Mouse (Mus musculus): ENCODE data around the gene Itga5. TPM values are rescaled to one million over a fixed set of nuclear protein-coding genes. Genes with fewer than 3 reads are reported as not detected.

Gene Itga5
- total and polyA plus RNA-seq, 2 experiments from 2014 or later, result 5.0 to 8.2 TPM

- Histone ChIP-seq H3K27me3 (ENCODE audit: insufficient read depth, low read length) (no peaks in the 10 kb centered on the region), H3K9me3 (ENCODE audit: low read length) (no peaks in the 10 kb centered on the region), H3K9ac (replicated peaks; ENCODE audit: low read length) (peak overlapping the region; percentile 83), H3K4me2 (ENCODE audit: low read depth, low read length) (peak overlapping the region; percentile 81), H3K36me3 (ENCODE audit: insufficient read depth, low read length) (no peaks in the 10 kb centered on the region), H3K4me3 (ENCODE audit: low read length) (peak overlapping the region; percentile 75), H3K4me1 (ENCODE audit: insufficient read depth, low read length) (peaks cover 11% of the 10 kb centered on the region), H3K27ac (peak overlapping the region; percentile 84)
- 2% methylated on average over 39 of the region's 40 CpGs for WGBS
- peak; percentile 96 for ATAC-seq
- peak; percentile 92 for DNase-seq (ENCODE audit: low spot score)
- TF ChIP-seq CTCF (IDR thresholded peaks at IDR 0.05; ENCODE audit: low read depth), result peak; percentile 96
These were observed 42.9 kb downstream of the Itga5 start for GRCm38 (mm10) chr15:103323455-103324247.

DNA sequence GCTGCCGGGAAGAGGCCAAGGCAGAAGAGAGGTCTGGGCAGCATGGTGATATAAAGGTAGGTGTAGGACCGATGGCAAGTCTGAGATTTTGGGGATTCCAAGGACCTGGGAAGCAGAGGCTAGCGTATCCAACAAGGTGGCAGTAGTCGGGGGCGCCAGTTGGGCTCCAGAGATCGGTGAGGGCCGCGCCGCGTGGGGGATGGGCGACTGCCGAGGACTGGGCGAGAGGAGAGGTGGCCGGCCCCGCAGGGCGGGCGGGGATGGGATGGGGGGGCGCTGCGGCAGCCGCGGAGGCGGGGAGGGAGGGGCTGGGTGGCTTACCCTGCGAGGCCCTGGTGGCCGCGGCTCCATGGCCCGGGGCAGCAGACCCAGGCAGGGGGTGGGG is 43.5 kb downstream of the Itga5 start:
- H3K4me1 ChIP-seq (ENCODE audit: insufficient read depth, low read length), result peaks cover 11% of the 10 kb centered on the region
- DNase-seq (ENCODE audit: low spot score) (peak; percentile 59), ATAC-seq (peak; percentile 80)
- no peak for TF ChIP-seq CTCF (IDR thresholded peaks at IDR 0.05; ENCODE audit: low read depth)
- H3K4me3 ChIP-seq (ENCODE audit: low read length), result peak overlapping the region; percentile 75
- WGBS, result 0% methylated on average over 18 of the region's 26 CpGs
- peak overlapping the region; percentile 83 for H3K9ac ChIP-seq (replicated peaks; ENCODE audit: low read length)
- no peaks in the 10 kb centered on the region for H3K9me3 ChIP-seq (ENCODE audit: low read length)
- peak overlapping the region; percentile 81 for H3K4me2 ChIP-seq (ENCODE audit: low read depth, low read length)
- H3K27me3 ChIP-seq (ENCODE audit: insufficient read depth, low read length), result no peaks in the 10 kb centered on the region
- H3K27ac ChIP-seq, result peak overlapping the region; percentile 84
- H3K36me3 ChIP-seq (ENCODE audit: insufficient read depth, low read length), result no peaks in the 10 kb centered on the region

- ATAC-seq (no peak), DNase-seq (ENCODE audit: low spot score) (peak; percentile 23)
- peak overlapping the region; percentile 81 for H3K4me2 ChIP-seq (ENCODE audit: low read depth, low read length)
- peaks cover 11% of the 10 kb centered on the region for H3K4me1 ChIP-seq (ENCODE audit: insufficient read depth, low read length)
- peak overlapping the region; percentile 75 for H3K4me3 ChIP-seq (ENCODE audit: low read length)
- H3K9me3 ChIP-seq (ENCODE audit: low read length), result no peaks in the 10 kb centered on the region
- peaks cover 6% of the 10 kb centered on the region for H3K36me3 ChIP-seq (ENCODE audit: insufficient read depth, low read length)
- TF ChIP-seq CTCF (IDR thresholded peaks at IDR 0.05; ENCODE audit: low read depth), result no peak
- peak overlapping the region; percentile 83; the same call in 1 of the 2 replicates for H3K9ac ChIP-seq (replicated peaks; ENCODE audit: low read length)
- no peaks in the 10 kb centered on the region for H3K27me3 ChIP-seq (ENCODE audit: insufficient read depth, low read length)
- H3K27ac ChIP-seq, result peak overlapping the region; percentile 84; the same call in 1 of the 2 replicates
- WGBS, result 46% methylated on average over 4 of the region's 4 CpGs
These were observed 44.2 kb downstream of the Itga5 start for GRCm38 (mm10) chr15:103322396-103322795.

GRCm38 (mm10) chr15:103321076-103321475 is 45.5 kb downstream of the Itga5 start:
- Histone ChIP-seq H3K9me3 (ENCODE audit: low read length) (no peaks in the 10 kb centered on the region), H3K27ac (no peak overlapping the region), H3K4me1 (ENCODE audit: insufficient read depth, low read length) (peaks cover 11% of the 10 kb centered on the region), H3K27me3 (ENCODE audit: insufficient read depth, low read length) (no peaks in the 10 kb centered on the region), H3K4me3 (ENCODE audit: low read length) (no peak overlapping the region), H3K4me2 (ENCODE audit: low read depth, low read length) (no peak overlapping the region), H3K36me3 (ENCODE audit: insufficient read depth, low read length) (peaks cover 15% of the 10 kb centered on the region), H3K9ac (replicated peaks; ENCODE audit: low read length) (no peak overlapping the region)
- WGBS, result 48% methylated on average over 1 of the region's 1 CpGs
- peak; percentile 69 for TF ChIP-seq CTCF (IDR thresholded peaks at IDR 0.05; ENCODE audit: low read depth)
- DNase-seq (ENCODE audit: low spot score) (peak; percentile 42), ATAC-seq (no peak)

DNA sequence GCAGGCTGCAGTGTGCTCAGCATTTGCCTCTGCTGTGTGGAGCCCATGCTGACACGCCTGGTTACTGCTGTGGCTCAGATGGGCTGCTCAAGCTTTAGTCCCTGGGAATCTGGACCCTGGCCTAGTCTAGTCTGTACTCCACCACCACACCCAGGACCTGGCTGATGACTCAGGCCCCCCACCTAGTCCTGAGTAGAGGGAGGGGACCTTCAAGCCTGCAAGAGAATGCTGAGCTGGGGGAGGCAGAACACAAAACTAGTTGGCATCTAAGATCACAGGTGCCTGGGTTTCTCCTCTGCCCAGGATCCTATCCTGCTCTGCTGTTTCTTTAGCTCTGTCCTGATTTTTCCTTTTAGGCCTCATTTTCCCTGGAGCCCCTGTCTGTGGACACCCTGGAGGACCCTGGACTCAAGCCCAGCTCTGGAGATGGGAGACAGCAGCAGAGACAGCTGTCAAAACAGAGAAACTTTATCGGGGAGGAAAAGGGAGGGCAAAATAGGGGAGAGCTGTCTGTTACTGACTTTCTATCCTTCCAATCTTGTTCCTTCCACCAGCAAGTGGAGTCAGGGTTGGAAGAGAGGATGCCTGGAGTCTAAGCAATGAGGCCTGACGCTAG is 48.3 kb downstream of the Itga5 start:
- Histone ChIP-seq H3K9me3 (ENCODE audit: low read length) (no peaks in the 10 kb centered on the region), H3K4me2 (ENCODE audit: low read depth, low read length) (no peak overlapping the region), H3K27me3 (ENCODE audit: insufficient read depth, low read length) (no peaks in the 10 kb centered on the region), H3K27ac (peak overlapping the region; percentile 16; the same call in 1 of the 2 replicates), H3K9ac (replicated peaks; ENCODE audit: low read length) (no peak overlapping the region), H3K36me3 (ENCODE audit: insufficient read depth, low read length) (peaks cover 20% of the 10 kb centered on the region), H3K4me3 (ENCODE audit: low read length) (no peak overlapping the region), H3K4me1 (ENCODE audit: insufficient read depth, low read length) (peaks cover 11% of the 10 kb centered on the region)
- no peak for DNase-seq (ENCODE audit: low spot score)
- WGBS, result 73% methylated on average over 3 of the region's 3 CpGs
- no peak for TF ChIP-seq CTCF (IDR thresholded peaks at IDR 0.05; ENCODE audit: low read depth)
- ATAC-seq, result no peak

DNA sequence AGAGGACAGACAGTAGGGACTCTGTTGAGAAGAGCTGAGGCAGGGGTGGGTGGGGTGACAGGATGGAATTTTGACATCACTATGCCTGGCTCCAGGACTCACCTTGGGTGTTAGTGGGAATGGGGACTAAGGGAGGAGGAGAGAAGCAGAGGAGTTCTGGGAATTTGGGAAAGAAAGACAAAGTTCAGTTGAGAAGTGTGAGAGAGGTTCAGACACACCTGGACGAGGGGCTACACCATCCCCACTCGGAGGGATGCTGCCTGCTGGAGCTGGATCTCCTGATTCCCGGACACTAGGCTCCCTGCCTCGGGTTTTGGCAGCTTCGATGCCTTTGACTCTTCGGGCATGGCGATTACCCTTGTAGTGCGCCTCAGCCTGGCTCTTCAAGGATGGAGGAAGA is 48.8 kb downstream of the Itga5 start:
- Histone ChIP-seq H3K9me3 (ENCODE audit: low read length) (no peaks in the 10 kb centered on the region), H3K4me2 (ENCODE audit: low read depth, low read length) (no peak overlapping the region), H3K4me1 (ENCODE audit: insufficient read depth, low read length) (peaks cover 11% of the 10 kb centered on the region), H3K36me3 (ENCODE audit: insufficient read depth, low read length) (peaks cover 20% of the 10 kb centered on the region), H3K9ac (replicated peaks; ENCODE audit: low read length) (no peak overlapping the region), H3K4me3 (ENCODE audit: low read length) (no peak overlapping the region), H3K27ac (peak overlapping the region; percentile 16; the same call in 1 of the 2 replicates), H3K27me3 (ENCODE audit: insufficient read depth, low read length) (no peaks in the 10 kb centered on the region)
- no peak for ATAC-seq
- no peak for TF ChIP-seq CTCF (IDR thresholded peaks at IDR 0.05; ENCODE audit: low read depth)
- DNase-seq (ENCODE audit: low spot score), result no peak
- WGBS, result 83% methylated on average over 8 of the region's 8 CpGs
